Mouse (Mus musculus) stomach, embryonic 16.5 days (tissue): Measurements from ENCODE around the gene Rnf111. TPM values are rescaled to one million over a fixed set of nuclear protein-coding genes. Genes with fewer than 3 reads are reported as not detected.
"Not testable (repeated sequence)": the region's sequence is repeated elsewhere in the genome, so short reads cannot be mapped to it uniquely, and the experiment has no call there.

Experiments
- ATAC-seq: fragments of 200-750 bp; cut with Nextera tagmentation; 2 replicates; pipeline ENCODE4 v1.8.0; 2017; ENCODE audit warnings: moderate number of reproducible peaks, moderate TSS enrichment; ENCODE audit not compliant: insufficient read depth, low FRiP score
- H3K27ac ChIP-seq: fragments of 300-500 bp; sonication (generic); 2 replicates; pipeline ENCODE4 v1.5.1; 2014; ENCODE audit warnings: low read length
- H3K27me3 ChIP-seq: fragments of 300-500 bp; sonication (generic); 2 replicates; pipeline ENCODE4 v1.6.1; 2014; ENCODE audit warnings: low read length, control low read depth, mixed read lengths; ENCODE audit not compliant: control insufficient read depth, insufficient read depth
- H3K36me3 ChIP-seq: fragments of 300-500 bp; sonication (generic); 2 replicates; pipeline ENCODE4 v1.6.1; 2014; ENCODE audit warnings: low read length; ENCODE audit not compliant: control insufficient read depth, insufficient read depth
- H3K4me1 ChIP-seq: fragments of 300-500 bp; sonication (generic); 2 replicates; pipeline ENCODE4 v1.6.1; 2014; ENCODE audit warnings: low read length, control low read depth, mixed read lengths; ENCODE audit not compliant: control insufficient read depth, insufficient read depth
- H3K4me2 ChIP-seq: fragments of 300-500 bp; sonication (generic); 2 replicates; pipeline ENCODE4 v1.6.1; 2014; ENCODE audit warnings: low read depth, low read length, mixed read lengths
- H3K4me3 ChIP-seq: fragments of 300-500 bp; sonication (generic); replicated peaks from 2 replicates; pipeline ENCODE4 v1.5.1; 2014; ENCODE audit warnings: mild to moderate bottlenecking, low read length
- H3K9ac ChIP-seq: fragments of 300-500 bp; sonication (generic); 2 replicates; pipeline ENCODE4 v1.6.1; 2014; ENCODE audit warnings: low read length
- H3K9me3 ChIP-seq: fragments of 300-500 bp; sonication (generic); replicated peaks from 2 replicates; pipeline ENCODE4 v1.6.1; 2016; ENCODE audit warnings: low read length, control low read depth; ENCODE audit not compliant: control insufficient read depth
- WGBS: fragments of 180-500 bp; shearing (Covaris S2); extraction: QIAGEN DNeasy Blood & Tissue Kit; methylation state at CpG from one replicate; pipeline ENCODE4 v1.1.7; 2014; 5-methylcytosine and 5-hydroxymethylcytosine counted together
- polyA plus RNA-seq: library from polyadenylated mRNA; unstranded; fragments of >200 nt; fragmentation: Nextera tagmentation; extraction: Ambion mirVana; gene quantifications from 2 replicates; pipeline ENCODE4 v1.2.1, GENCODE M21; 2015

Gene Rnf111
- polyA plus RNA-seq, 1 experiment from 2014 or later, result 20.6 TPM

DNA sequence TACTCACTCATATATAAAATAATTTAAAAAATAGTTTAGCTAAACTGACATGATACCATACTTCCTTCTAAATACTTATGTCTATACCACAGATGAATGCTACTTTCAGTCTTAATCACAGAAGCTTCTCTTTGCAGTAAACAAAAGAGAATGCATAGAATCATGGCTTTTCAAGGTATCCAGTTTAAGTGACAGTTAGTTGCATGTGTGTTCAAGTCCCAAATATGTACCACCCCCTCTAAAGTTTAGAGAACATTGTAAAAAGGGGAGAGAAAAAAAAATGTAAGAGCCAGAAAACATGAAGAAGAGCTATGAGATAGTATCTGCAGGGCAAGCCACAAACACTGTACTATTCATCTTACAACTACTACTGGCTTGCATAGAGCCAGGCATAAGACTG lies 21.7 kb downstream of the Rnf111 start:
- H3K9ac ChIP-seq, result no peak overlapping the region
- H3K27ac ChIP-seq, result no peak overlapping the region
- ATAC-seq, result no peak
- no peak overlapping the region for H3K4me3 ChIP-seq
- no peaks in the 10 kb centered on the region for H3K27me3 ChIP-seq
- no peaks in the 10 kb centered on the region for H3K4me1 ChIP-seq
- H3K36me3 ChIP-seq, result no peaks in the 10 kb centered on the region
- no peaks in the 10 kb centered on the region for H3K9me3 ChIP-seq
- H3K4me2 ChIP-seq, result no peak overlapping the region

DNA sequence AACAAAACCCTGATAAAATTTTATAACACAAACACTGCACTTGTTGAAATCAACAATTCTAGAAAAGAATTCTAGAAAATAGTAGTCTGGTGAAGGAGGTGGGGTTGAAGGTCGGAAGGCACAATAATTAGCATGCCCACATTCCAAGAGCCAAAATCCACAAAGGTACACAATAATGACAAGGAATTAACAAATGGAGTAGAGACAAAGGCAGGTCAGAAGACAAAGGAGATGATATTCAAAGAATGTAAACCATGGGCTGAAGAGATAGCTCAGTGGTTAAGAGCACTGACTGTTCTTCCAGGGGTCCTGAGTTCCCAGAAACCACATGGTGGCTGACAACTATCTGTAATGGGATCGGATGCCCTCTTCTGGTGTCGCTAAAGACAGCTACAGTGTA lies 26.3 kb downstream of the Rnf111 start:
- Histone ChIP-seq H3K27ac (no peak overlapping the region), H3K9ac (no peak overlapping the region), H3K9me3 (no peaks in the 10 kb centered on the region), H3K4me1 (no peaks in the 10 kb centered on the region), H3K36me3 (peaks cover 16% of the 10 kb centered on the region), H3K4me2 (no peak overlapping the region), H3K27me3 (no peaks in the 10 kb centered on the region), H3K4me3 (no peak overlapping the region)
- WGBS, result 84% methylated on average over 3 of the region's 3 CpGs
- no peak for ATAC-seq

DNA sequence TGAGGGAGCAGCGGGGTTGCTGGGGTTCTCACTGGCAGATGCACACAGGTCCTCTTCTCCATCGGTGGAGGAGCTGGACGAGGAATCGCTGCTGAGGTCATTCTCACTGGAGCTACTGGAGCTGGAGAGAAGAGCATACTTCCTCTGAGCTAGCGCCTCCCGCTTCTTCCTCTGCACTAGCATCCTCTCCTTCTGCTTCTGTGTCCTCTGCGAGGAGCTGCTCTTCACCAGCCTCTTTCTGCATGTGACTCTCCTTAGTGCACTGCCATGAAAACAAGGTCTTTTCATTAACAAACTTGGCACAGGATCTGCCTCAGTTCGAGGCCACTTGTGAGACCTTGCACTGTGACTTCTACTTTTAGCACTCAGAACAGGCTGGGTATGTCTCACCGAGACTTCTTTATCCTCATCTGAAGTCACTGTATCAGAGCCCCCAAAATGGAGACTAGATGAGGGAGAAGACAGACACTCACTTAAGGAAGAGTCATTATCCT lies 27.7 kb downstream of the Rnf111 start:
- 91% methylated on average over 9 of the region's 9 CpGs for WGBS
- no peak for ATAC-seq
- Histone ChIP-seq H3K4me1 (no peaks in the 10 kb centered on the region), H3K4me2 (no peak overlapping the region), H3K9me3 (no peaks in the 10 kb centered on the region), H3K9ac (no peak overlapping the region), H3K4me3 (no peak overlapping the region), H3K27me3 (no peaks in the 10 kb centered on the region), H3K36me3 (peaks cover 16% of the 10 kb centered on the region), H3K27ac (no peak overlapping the region)

DNA sequence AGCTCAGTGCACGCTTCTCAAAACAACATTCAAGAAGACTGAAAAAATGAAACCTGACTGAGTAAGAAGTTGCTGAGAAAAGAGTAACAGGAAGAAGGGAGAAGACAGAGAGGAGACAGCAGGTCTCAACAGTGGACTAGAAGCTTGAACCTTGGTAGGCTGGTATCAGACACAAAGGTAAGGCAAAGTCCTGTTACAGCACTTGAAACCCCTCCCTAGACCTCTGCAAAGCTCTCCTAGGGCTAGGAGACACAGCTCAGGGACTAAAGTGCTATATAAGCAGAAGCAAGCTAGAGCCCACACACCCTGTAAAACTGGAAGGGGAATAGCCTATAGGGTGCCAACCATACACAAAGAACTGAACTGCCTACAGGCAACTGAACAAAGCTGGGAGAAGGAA lies 30.1 kb downstream of the Rnf111 start:
- 87% methylated on average over 1 of the region's 1 CpGs for WGBS
- ATAC-seq, result no peak

DNA sequence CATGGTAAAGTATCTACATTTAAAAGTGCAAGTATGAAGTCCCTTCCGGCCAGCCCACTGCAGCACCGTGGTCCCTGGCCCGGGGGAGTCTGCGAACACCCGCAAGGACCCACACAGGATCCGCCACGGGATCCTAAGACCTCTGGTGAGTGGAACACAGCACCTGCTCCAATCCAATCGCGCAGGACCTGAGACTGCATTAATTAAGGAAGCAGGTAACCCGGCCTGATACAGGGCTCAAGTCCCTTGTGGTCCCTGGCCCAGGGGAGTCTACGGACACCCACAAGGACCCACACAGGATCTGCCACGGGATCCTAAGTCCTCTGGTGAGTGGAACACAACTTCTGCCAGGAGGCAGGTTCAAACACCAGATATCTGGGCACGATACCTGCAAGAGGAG lies 40.4 kb downstream of the Rnf111 start:
- not testable (repeated sequence) for H3K27ac ChIP-seq, H3K9ac ChIP-seq, H3K4me3 ChIP-seq, H3K36me3 ChIP-seq, H3K9me3 ChIP-seq, H3K27me3 ChIP-seq, ATAC-seq, H3K4me2 ChIP-seq, H3K4me1 ChIP-seq
- WGBS, result 94% methylated on average over 13 of the region's 13 CpGs

More for the DNA sequence above, 30.1 kb downstream of the Rnf111 start:
- Histone ChIP-seq H3K27ac (no peak overlapping the region), H3K9me3 (no peaks in the 10 kb centered on the region), H3K4me2 (no peak overlapping the region), H3K9ac (no peak overlapping the region), H3K27me3 (no peaks in the 10 kb centered on the region), H3K4me3 (no peak overlapping the region), H3K36me3 (peaks cover 16% of the 10 kb centered on the region), H3K4me1 (no peaks in the 10 kb centered on the region)

DNA sequence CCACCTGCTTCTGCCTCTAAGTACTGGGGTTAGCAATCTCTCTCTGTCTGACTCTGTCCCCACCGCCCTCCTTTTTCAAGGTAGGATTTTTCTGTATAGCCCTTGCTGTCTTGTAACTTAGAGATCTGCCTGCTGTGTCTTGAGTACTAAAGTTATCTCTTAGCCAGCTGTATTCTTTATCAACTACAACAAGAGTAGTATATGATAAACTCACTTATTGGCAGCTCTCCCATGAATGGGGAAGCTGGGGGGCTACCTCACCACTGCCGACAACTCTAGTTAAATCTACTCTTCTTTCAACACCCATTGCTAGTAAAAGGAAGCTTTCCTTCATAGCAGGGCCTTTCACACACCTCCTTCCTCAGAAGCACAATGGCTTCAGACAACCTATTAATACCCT lies 51.2 kb downstream of the Rnf111 start:
- H3K4me2 ChIP-seq, result no peak overlapping the region
- no peaks in the 10 kb centered on the region for H3K9me3 ChIP-seq
- no peaks in the 10 kb centered on the region for H3K4me1 ChIP-seq
- H3K36me3 ChIP-seq, result peaks cover 23% of the 10 kb centered on the region
- H3K27me3 ChIP-seq, result no peaks in the 10 kb centered on the region
- no peak overlapping the region for H3K27ac ChIP-seq
- no peak overlapping the region for H3K4me3 ChIP-seq
- no peak for ATAC-seq
- no peak overlapping the region for H3K9ac ChIP-seq
- WGBS, result 85% methylated on average over 2 of the region's 2 CpGs

DNA sequence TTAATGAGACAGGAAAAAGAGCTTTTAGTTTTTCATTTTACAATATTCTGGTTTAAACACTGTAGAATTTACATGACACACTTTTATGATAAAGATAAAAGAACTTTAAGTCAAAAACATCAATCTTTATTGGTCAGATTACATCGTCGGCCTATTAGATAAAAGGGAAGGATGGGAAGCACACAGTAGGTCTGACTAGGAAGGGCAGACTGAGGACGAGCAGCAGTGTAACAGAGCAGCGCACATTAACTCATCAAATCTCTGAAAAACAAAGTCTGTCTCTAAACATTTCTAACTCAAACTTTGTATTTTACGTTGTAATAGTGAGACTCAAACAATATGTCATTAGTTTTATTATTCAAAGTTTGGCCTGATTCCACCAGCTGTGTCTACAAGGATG lies 54.5 kb downstream of the Rnf111 start:
- Histone ChIP-seq H3K9me3 (no peaks in the 10 kb centered on the region), H3K36me3 (peaks cover 17% of the 10 kb centered on the region), H3K4me3 (no peak overlapping the region), H3K4me1 (no peaks in the 10 kb centered on the region), H3K4me2 (no peak overlapping the region), H3K27me3 (no peaks in the 10 kb centered on the region), H3K27ac (no peak overlapping the region), H3K9ac (no peak overlapping the region)
- ATAC-seq, result no peak
- 86% methylated on average over 5 of the region's 5 CpGs for whole genome bisulfite sequencing

DNA sequence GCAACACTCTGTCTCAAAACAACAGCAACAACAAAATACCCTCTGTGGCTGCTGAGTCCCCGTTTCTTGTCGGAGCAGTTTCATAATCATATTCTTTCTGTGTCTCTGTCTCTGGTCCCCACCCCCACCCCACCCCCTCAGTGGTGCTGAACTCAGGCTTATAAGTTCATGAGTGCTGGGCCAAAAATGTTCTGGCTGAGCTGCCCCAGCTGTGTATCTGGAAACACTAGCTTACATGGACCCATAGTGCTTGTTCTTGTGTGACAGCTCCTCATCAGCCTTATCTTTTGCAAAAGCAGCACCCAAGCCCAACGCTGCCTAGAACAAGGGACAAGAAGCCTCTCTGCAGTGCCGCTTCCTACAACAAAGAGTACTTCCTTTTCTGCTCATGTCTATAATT lies 63.6 kb downstream of the Rnf111 start:
- ATAC-seq, result no peak
- 87% methylated on average over 4 of the region's 4 CpGs for WGBS
- H3K9ac ChIP-seq, result no peak overlapping the region
- no peaks in the 10 kb centered on the region for H3K27me3 ChIP-seq
- no peak overlapping the region for H3K4me3 ChIP-seq
- H3K36me3 ChIP-seq, result peaks cover 20% of the 10 kb centered on the region
- no peak overlapping the region for H3K27ac ChIP-seq
- no peaks in the 10 kb centered on the region for H3K9me3 ChIP-seq
- no peaks in the 10 kb centered on the region for H3K4me1 ChIP-seq
- no peak overlapping the region for H3K4me2 ChIP-seq

DNA sequence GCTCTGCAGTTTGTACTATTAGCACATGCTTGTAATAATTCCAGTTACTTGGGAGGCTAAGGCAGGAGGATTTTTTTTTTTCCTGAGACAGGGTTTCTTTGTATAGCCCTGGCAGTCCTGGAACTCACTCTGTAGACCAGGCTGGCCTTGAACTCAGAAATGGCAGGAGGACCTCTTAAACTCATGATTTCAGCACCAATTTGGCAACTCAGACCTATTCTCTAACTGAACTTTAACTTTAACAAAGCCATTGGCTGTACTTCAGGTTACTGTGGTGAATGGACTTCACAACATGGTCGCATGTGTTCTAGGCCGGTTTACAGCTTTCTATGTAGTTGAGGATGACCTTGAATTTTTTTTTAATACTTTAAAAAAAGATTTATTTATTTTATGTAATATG lies 80.9 kb downstream of the Rnf111 start:
- WGBS, result 97% methylated on average over 2 of the region's 2 CpGs
- H3K36me3 ChIP-seq, result peaks cover 20% of the 10 kb centered on the region

More for the DNA sequence above, 80.9 kb downstream of the Rnf111 start:
- Histone ChIP-seq H3K4me1 (peaks cover 11% of the 10 kb centered on the region; the same call in 1 of the 2 replicates), H3K4me3 (no peak overlapping the region), H3K27ac (no peak overlapping the region), H3K4me2 (no peak overlapping the region), H3K9me3 (no peaks in the 10 kb centered on the region), H3K9ac (no peak overlapping the region), H3K27me3 (no peaks in the 10 kb centered on the region)
- ATAC-seq, result no peak
